Mouse (Mus musculus): ENCODE measurements around the gene Smg9. TPM values are rescaled to one million over a fixed set of nuclear protein-coding genes. Genes with fewer than 3 reads are reported as not detected.

Gene Smg9
- polyA plus RNA-seq, 1 experiment from 2014 or later: 27.7 TPM

- H3K4me3 ChIP-seq: peak within 1 kb of the TSS; percentile 42
- peak; percentile 82 for DNase-seq (ENCODE audit: low spot score)
- peak within 1 kb of the TSS; percentile 85 for H3K27ac ChIP-seq
- H3K4me1 ChIP-seq: peaks cover 20% of the 10 kb centered on the region
- 35% methylated on average over 23 of the region's 23 CpGs for WGBS
- no peaks in the 10 kb centered on the region for H3K9me3 ChIP-seq
- peaks cover 8% of the 10 kb centered on the region for H3K27me3 ChIP-seq (ENCODE audit: insufficient read depth, poor library complexity, severe bottlenecking)
- no peaks in the 10 kb centered on the region for H3K36me3 ChIP-seq
Measured at GRCm38 (mm10) chr7:24369731-24370541, 29.5 kb upstream of the Smg9 start, which contains the start of gene Kcnn4. TSS of gene Kcnn4 (plus strand) at chr7:24370263.

- Histone ChIP-seq H3K27me3 (ENCODE audit: insufficient read depth, poor library complexity, severe bottlenecking) (peaks cover 8% of the 10 kb centered on the region), H3K4me1 (peaks cover 16% of the 10 kb centered on the region), H3K27ac (peak overlapping the region; percentile 85), H3K4me3 (peak overlapping the region; percentile 42), H3K9me3 (no peaks in the 10 kb centered on the region), H3K36me3 (no peaks in the 10 kb centered on the region)
- DNase-seq (ENCODE audit: low spot score): peak; percentile 87
- WGBS: 51% methylated on average over 7 of the region's 7 CpGs
Measured at GRCm38 (mm10) chr7:24371012-24371808, 28.2 kb upstream of the Smg9 start.

GRCm38 (mm10) chr7:24371809-24372145, 27.6 kb upstream of the Smg9 start:
- Histone ChIP-seq H3K9me3 (no peaks in the 10 kb centered on the region), H3K36me3 (no peaks in the 10 kb centered on the region), H3K27ac (peak overlapping the region; percentile 54), H3K4me1 (peaks cover 20% of the 10 kb centered on the region), H3K4me3 (peak overlapping the region; percentile 29), H3K27me3 (ENCODE audit: insufficient read depth, poor library complexity, severe bottlenecking) (peaks cover 10% of the 10 kb centered on the region)
- WGBS: 71% methylated on average over 3 of the region's 3 CpGs
- no peak for DNase-seq (ENCODE audit: low spot score)

- no peaks in the 10 kb centered on the region for H3K36me3 ChIP-seq
- DNase-seq (ENCODE audit: low spot score): no peak
- 70% methylated on average over 9 of the region's 11 CpGs for WGBS
- H3K4me1 ChIP-seq: peaks cover 25% of the 10 kb centered on the region
- peaks cover 16% of the 10 kb centered on the region for H3K27me3 ChIP-seq (ENCODE audit: insufficient read depth, poor library complexity, severe bottlenecking)
- peak overlapping the region; percentile 54; the same call in 1 of the 2 replicates for H3K27ac ChIP-seq
- no peaks in the 10 kb centered on the region for H3K9me3 ChIP-seq
- H3K4me3 ChIP-seq: peak overlapping the region; percentile 29; the same call in 1 of the 2 replicates
Measured at GRCm38 (mm10) chr7:24372300-24372699, 27.1 kb upstream of the Smg9 start.

- Histone ChIP-seq H3K36me3 (no peaks in the 10 kb centered on the region), H3K9me3 (no peaks in the 10 kb centered on the region), H3K27me3 (ENCODE audit: insufficient read depth, poor library complexity, severe bottlenecking) (peaks cover 20% of the 10 kb centered on the region), H3K27ac (peak overlapping the region; percentile 82; the same call in 1 of the 2 replicates), H3K4me3 (no peak overlapping the region), H3K4me1 (peaks cover 29% of the 10 kb centered on the region)
- DNase-seq (ENCODE audit: low spot score): no peak
- WGBS: 54% methylated on average over 4 of the region's 4 CpGs
Measured at GRCm38 (mm10) chr7:24372786-24373185, 26.6 kb upstream of the Smg9 start.

GRCm38 (mm10) chr7:24373538-24374379, 25.7 kb upstream of the Smg9 start:
- peak overlapping the region; percentile 82 for H3K27ac ChIP-seq
- H3K4me3 ChIP-seq: no peak overlapping the region
- DNase-seq (ENCODE audit: low spot score): no peak
- 45% methylated on average over 18 of the region's 20 CpGs for WGBS
- H3K27me3 ChIP-seq (ENCODE audit: insufficient read depth, poor library complexity, severe bottlenecking): peaks cover 30% of the 10 kb centered on the region
- no peaks in the 10 kb centered on the region for H3K9me3 ChIP-seq
- no peaks in the 10 kb centered on the region for H3K36me3 ChIP-seq
- H3K4me1 ChIP-seq: peaks cover 29% of the 10 kb centered on the region

GRCm38 (mm10) chr7:24376456-24376855, 23.0 kb upstream of the Smg9 start:
- H3K27me3 ChIP-seq (ENCODE audit: insufficient read depth, poor library complexity, severe bottlenecking): peaks cover 36% of the 10 kb centered on the region
- H3K4me1 ChIP-seq: peaks cover 24% of the 10 kb centered on the region
- no peak for DNase-seq (ENCODE audit: low spot score)
- peak overlapping the region; percentile 58; the same call in 1 of the 2 replicates for H3K4me3 ChIP-seq
- H3K36me3 ChIP-seq: no peaks in the 10 kb centered on the region
- H3K9me3 ChIP-seq: no peaks in the 10 kb centered on the region
- 81% methylated on average over 8 of the region's 8 CpGs for WGBS
- H3K27ac ChIP-seq: peak overlapping the region; percentile 85

- Histone ChIP-seq H3K36me3 (no peaks in the 10 kb centered on the region), H3K9me3 (no peaks in the 10 kb centered on the region), H3K27ac (peak overlapping the region; percentile 85), H3K4me1 (peaks cover 24% of the 10 kb centered on the region), H3K27me3 (ENCODE audit: insufficient read depth, poor library complexity, severe bottlenecking) (peaks cover 36% of the 10 kb centered on the region), H3K4me3 (peak overlapping the region; percentile 58)
- DNase-seq (ENCODE audit: low spot score): peak; percentile 96
- WGBS: 4% methylated on average over 49 of the region's 49 CpGs
Measured at GRCm38 (mm10) chr7:24377091-24377865, 22.1 kb upstream of the Smg9 start.

- H3K36me3 ChIP-seq: no peaks in the 10 kb centered on the region
- H3K4me3 ChIP-seq: no peak overlapping the region
- H3K9me3 ChIP-seq: no peaks in the 10 kb centered on the region
- DNase-seq (ENCODE audit: low spot score): no peak
- peaks cover 22% of the 10 kb centered on the region for H3K4me1 ChIP-seq
- WGBS: 68% methylated on average over 10 of the region's 10 CpGs
- peaks cover 37% of the 10 kb centered on the region for H3K27me3 ChIP-seq (ENCODE audit: insufficient read depth, poor library complexity, severe bottlenecking)
- peak overlapping the region; percentile 85 for H3K27ac ChIP-seq
Measured at GRCm38 (mm10) chr7:24378049-24378701, 21.2 kb upstream of the Smg9 start.

- WGBS: 55% methylated on average over 7 of the region's 7 CpGs
Measured at GRCm38 (mm10) chr7:24379934-24380333, 19.5 kb upstream of the Smg9 start.

GRCm38 (mm10) chr7:24380370-24380769, 19.0 kb upstream of the Smg9 start:
- H3K4me3 ChIP-seq: no peak overlapping the region
- no peaks in the 10 kb centered on the region for H3K9me3 ChIP-seq
- H3K27me3 ChIP-seq (ENCODE audit: insufficient read depth, poor library complexity, severe bottlenecking): peaks cover 52% of the 10 kb centered on the region
- DNase-seq (ENCODE audit: low spot score): no peak
- H3K4me1 ChIP-seq: peaks cover 17% of the 10 kb centered on the region
- peak overlapping the region; percentile 60; the same call in 1 of the 2 replicates for H3K27ac ChIP-seq
- no peaks in the 10 kb centered on the region for H3K36me3 ChIP-seq
- 64% methylated on average over 2 of the region's 2 CpGs for WGBS

More at GRCm38 (mm10) chr7:24379934-24380333, 19.5 kb upstream of the Smg9 start:
- H3K4me1 ChIP-seq: peaks cover 17% of the 10 kb centered on the region
- H3K27ac ChIP-seq: peak overlapping the region; percentile 60; the same call in 1 of the 2 replicates
- H3K36me3 ChIP-seq: no peaks in the 10 kb centered on the region
- peaks cover 52% of the 10 kb centered on the region for H3K27me3 ChIP-seq (ENCODE audit: insufficient read depth, poor library complexity, severe bottlenecking)
- H3K9me3 ChIP-seq: no peaks in the 10 kb centered on the region
- no peak for DNase-seq (ENCODE audit: low spot score)
- no peak overlapping the region for H3K4me3 ChIP-seq

All from heart, embryonic 10.5 days (tissue).